Mouse (Mus musculus) gastrocnemius, postnatal 4 days (tissue): ENCODE data around the gene Tbx15. TPM values are rescaled to one million over a fixed set of nuclear protein-coding genes. Genes with fewer than 3 reads are reported as not detected.
A peak's percentile ranks its signal among the peaks of the same experiment; 100 is the strongest.

Experiments
- DNase-seq, 2 experiments: peaks; one replicate each; pipeline ENCODE4 v3.0.0; 2021 to 2022; ENCODE audit warnings: low spot score in 2 of 2, mixed read lengths in 2 of 2
- long read RNA-seq, 2 experiments: library from polyadenylated mRNA; stranded (forward); transcript quantifications; one replicate each; pipeline ENCODE4 v2.0.0; 2021
- total RNA-seq, 2 experiments: library from RNA; stranded (reverse); gene quantifications; 2 replicates each; pipeline ENCODE4 v1.2.3; 2021

Gene Tbx15
- 100 to 1,000 TPM; 111 to 117 TPM for total RNA-seq
- long read RNA-seq, experiment 1, transcript Tbx15-201 (8 exons, 3,566 nt) = major isoform, 144 of 184 reads
- long read RNA-seq, experiment 1, partial matches to known transcripts = 21 of 184 reads
- long read RNA-seq, experiment 1, other reads (novel, unspliced or antisense) = 19 of 184 reads
- long read RNA-seq, experiment 2, transcript Tbx15-201 (8 exons, 3,566 nt) = major isoform, 211 of 264 reads
- long read RNA-seq, experiment 2, partial matches to known transcripts = 24 of 264 reads
- long read RNA-seq, experiment 2, other reads (novel, unspliced or antisense) = 29 of 264 reads

DNA sequence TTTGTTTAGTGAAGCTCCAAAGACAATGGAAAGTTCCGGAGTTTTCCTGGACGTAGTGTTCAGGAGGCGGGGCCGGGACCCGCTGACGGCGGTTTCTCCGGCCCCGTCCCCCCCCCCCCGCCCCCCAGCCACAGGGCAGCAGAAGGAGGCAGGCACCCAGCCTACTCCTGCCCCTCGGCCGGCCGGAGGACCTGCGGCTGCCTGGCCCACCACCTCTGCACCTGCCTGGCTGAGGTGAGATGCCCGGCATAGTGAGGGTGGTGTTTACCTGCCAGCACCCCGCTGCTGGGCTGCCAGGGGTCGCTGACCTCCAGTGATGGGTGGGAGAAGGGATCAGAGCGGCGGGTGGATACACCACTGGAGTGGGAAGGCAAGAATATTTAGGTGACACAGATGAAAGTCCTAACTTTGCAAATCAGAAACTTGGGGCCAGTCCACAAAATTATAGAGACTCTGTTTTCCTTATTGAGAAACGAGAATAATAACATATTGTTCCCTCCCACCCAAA lies at the start of gene Tbx15:
Gene Tbx15, plus strand, starts transcription at position 169 of the 508 bp plus-strand sequence.
- DNase-seq = no peak

DNA sequence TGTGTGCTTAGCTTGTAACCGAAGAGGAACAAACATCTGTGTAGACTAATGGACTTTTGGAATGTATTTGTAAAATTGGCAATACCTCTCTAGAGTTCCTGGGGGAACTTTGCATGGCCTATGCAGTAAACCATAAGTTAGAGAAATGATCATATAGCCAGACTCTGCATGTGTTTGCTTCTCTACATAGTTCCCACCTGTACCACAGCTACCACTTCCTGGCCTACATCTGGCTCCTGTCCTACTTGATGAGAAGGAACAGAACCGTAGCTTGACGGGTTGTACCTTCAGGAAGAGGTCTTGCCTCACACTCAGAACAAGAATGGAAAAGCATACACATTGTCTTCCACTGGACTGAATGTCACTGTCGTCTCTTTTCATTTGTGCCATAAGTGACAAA lies 46.6 kb upstream of the Tbx15 start:
- no peak for DNase-seq

DNA sequence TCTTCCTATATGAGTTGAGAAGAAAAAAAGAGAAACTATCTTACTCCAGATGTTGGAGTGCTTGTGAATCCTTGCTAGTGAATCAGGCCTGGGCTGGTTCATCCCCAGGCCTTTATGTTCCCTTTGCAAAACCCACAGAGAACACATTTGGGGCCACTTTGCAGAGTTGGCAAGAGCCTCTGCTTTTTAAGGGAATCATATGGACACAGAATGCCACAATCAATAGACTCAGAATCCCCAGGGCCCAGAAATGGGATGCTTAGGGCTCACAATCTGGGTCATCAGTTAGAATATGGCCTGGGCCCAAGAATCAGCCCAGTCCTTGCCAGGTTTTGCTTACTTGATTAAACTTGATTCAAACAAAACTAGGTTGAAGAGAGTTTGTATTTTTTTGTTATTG lies 36.9 kb upstream of the Tbx15 start:
- no peak for DNase-seq

DNA sequence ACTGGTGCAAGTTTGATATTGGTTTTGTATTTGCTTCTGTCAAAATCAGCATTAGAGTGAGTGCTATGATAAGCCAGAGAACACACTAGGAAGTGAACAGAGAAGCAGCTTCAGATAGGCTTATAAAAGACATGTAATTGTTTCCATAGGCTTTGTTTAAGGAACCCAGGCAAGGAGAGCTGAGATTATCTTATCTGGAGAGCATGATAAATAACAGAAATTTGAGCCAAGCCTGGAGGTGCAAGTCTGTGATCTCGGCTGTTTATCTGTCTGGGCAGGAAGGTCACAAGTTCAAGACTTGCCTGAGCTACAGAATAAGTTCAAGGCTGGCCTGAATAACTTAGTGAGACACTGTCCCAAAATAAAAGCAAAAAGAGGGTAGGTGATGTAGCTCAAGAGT lies 31.8 kb upstream of the Tbx15 start:
- DNase-seq = no peak

DNA sequence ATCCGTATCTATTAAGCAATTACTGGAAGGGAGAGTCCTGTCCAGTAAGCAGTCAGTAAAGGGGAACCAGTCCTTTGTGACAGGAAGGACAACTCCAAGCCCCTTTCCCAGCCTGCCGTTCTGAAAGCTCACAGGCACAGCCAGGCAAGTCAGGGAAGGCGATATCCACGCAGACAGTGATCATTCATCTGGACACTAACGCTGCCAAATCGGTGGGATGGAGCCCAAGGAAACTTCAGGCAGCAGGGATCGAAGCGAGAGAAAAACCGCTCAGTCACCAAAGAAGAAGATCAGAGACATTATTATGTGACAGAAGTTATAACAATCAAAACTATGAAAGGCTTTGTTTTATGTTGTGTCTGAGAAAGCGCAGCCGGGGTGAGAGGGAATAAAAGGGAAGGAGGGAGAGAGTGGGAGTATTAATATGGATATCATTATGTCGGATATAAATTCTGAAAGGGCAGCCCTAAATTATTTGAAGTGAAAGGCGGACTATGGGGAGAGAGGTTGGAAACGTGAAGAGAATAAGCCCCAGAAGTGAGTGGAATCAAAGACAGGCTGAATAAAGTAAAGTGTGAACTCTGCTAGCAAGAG lies 29.0 kb upstream of the Tbx15 start:
- DNase-seq = peak in 1 of 2 experiments; percentile 24

DNA sequence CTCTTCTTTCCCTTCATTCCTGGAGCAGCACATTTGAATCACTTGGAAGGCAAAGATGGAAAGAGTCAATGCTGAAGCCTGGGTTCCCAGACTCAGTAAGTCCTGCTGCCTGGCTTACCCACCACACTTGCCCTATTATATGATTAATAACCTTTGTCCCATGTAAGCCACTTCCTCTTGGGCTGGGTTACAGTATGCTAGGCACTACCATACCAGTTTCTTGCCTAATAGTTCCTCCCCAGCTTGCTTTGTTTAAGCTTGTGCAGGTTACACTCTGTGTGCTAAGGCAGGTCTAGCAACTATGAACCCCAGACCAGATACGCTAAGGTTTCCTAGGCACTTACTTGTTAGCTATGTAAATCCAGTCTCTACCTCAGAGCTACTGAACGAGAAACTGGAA lies 12.4 kb upstream of the Tbx15 start:
- no peak for DNase-seq

DNA sequence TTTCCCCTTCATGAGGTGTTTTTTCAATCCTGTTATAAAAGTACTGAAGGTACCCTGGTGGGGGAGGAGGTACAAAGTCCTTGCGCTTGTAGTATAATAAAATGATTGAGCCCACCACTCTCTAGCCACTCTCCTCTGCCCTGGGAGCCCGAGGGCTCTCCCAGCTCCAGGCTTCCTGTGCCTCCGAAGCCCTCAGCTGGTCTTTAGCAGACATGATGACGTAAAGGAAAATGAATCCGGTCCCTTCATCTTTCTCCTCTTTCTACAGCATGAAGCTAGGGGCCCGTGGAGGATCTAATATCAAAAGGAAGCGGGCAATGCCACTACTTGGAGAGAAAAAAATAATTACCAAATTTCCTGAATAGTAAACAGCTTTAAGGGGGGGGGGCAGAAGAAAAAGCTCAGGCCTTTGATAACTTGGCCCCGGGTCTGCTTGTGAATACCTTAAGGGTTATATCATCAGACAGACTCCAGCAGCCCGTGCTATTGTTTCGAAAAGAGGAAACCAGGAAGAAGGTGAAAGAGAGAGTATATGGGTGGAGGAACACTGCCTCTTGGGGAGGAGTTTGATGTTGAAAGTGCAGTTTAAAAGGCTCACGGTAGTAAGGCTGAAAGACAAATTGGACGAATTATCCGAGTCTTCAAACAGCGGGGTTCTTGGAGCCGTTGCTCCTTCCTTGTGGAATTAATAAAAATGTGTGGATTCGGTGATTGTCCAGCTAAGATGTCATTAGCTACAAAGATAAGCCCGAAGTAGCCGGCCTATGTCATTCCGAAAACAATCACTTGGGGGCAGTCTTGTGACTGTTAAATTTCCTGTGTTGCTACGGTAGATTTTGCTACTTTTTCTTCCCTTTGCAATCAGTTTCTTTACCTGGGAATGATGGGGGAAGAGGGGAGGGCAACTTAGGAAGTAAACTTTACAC lies 6.5 kb upstream of the Tbx15 start:
- peak in 1 of 2 experiments; percentile 63 for DNase-seq

DNA sequence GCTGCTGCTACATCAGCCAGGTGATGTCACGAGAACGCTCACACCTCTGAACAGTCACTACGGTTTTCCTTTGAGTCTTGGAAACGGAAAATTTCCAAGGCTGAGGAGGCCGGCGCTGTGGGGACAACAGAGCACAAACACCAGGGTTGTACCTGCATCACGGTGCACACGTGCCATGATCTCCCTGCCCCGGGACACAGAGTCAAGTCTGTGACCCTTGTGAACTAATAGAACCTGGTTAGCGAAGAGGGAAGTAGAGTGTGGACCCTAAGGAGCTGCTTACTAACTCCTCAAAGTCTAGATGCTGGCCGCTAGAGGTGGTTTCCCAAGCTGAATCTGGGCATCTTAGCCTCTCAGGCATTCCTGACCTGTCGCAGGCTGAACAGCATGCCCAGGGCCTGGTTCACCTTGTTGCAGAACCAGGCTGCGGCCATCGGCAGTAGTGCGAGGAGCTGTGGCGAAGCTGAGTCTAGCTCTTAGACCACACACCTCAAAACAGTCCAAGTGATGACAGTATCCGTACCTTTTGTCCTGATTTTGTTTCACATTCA lies 5.8 kb upstream of the Tbx15 start:
- no peak for DNase-seq

DNA sequence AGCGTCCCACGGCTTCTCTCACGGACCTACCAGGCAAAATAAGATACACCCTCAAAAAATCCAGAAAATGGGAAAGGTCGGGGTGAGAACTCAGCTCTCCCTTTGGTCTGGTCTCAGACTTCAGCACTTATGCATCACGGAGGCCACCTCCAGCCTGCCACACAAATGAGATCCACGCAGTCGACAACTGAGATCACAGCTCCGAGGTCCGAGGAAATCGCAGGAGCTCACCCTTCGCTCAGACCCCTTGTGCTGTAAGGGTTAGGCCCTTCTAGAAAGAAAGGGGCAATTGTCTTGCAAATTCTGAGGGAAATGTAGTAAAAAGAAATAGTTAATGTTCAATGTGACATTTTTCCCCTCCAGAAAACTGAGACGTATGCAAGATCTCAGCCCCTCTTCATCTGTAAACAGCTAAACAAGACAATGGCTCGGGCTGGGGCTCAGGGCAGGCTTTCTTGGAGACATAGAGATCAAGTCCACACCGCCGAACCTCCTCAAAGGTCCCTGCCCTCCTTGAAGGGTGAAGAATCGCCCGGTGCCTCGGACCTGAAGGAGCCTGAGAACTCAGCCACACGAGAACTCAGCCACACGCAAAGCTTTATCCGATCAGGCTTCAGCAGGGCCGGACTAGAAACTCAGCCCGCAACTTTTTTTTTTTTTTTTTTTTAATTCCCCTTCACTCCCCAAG lies 4.9 kb upstream of the Tbx15 start:
- no peak for DNase-seq

DNA sequence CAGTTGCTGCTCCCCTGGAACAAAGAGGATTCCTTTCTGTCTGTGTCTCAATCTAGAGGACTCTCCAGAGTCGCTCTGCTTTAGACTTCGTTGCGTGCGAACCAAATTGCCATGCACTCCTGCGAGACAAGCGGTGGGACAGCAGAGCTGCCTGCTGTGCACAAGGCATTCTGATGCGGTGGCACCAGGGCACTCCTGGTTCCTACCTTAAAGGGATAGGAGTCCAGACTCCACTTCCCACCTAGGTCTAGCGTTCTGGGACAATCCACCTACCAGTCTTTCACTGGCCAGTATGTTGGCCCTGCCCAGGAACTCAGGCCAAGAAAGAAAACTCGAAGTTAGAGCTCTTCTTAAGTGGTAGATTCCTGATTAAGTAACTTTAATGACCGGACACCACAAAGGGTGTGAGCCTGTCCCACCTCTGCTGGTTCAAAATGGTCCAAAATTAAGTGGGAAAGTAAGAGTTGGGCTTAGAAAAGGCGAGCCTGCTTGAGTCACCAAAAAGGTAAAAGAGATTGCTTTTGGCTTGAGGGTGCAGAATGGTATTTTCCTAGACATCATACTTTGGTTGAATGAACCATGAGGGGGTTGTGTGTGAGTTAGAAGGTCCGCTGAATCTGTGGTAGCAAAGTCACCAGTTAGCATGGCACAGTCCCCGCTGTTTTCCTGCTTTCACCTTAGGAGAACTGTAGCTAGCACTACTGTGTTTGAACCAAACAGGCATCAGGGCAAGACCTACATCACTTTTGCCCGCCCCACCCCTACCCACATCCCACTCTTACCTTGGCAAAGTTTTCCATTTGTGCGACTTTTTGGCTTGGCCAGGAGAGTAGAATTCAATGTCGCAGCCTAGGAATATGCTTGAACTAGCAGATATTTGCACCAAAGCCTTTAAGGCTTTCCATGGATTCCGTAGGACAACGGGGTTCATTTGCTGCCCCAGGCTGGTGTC lies 4.1 kb upstream of the Tbx15 start:
- no peak for DNase-seq

DNA sequence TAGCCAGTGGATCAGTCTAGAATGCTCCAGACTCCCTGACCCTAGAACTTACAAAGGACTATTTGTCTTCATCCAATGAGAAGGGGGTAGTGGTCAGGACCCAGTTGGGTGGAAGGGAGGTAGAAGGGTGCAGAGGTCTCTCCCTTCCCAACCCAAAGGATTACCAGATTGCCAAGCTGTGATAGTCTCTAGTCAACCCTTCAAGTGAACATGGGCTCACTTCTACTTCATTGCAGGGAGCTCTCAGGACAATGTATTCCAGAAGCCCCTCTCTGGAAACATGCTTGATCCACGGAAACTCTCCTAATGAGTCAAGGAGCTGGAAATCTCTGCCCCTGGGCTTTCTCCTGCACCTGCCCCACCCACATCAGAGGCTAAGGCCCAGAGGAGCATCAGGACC lies 1.5 kb upstream of the Tbx15 start:
- no peak for DNase-seq

DNA sequence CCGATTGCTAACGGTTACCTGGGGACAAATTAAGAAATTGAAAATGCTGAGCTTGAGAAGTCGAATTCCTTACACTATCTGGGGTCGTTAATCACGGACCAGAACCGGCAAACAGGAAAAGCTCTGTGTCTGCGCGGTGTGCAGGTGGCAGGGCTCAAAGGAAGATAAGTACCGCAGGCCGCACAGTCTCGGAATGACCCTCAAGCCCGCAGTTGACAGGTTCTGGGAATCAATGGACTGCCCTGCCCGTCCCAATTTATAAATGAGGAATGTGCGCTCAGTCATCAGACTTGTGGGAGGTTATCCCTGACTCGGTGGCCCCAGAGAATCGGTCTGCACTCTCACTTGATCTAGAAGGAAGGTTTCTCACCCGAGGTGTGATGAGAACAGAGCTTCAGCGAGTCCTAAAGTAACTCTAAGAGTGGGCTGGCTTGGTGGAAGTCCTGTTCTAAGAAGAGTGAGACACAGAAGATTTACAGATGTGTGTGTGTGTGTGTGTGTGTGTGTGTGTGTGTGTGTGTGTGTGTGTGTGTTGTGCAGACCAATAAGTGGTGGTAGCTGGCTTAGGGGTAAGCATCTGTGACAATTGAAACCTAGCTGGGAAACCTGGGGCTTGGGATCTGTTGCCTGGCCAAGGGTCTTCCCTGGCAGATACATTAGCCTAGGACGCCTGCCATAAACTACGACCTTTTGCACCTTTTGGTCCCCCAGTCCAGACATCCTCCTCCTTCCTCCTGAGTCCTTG lies 708 bp upstream of the Tbx15 start:
- no peak for DNase-seq

DNA sequence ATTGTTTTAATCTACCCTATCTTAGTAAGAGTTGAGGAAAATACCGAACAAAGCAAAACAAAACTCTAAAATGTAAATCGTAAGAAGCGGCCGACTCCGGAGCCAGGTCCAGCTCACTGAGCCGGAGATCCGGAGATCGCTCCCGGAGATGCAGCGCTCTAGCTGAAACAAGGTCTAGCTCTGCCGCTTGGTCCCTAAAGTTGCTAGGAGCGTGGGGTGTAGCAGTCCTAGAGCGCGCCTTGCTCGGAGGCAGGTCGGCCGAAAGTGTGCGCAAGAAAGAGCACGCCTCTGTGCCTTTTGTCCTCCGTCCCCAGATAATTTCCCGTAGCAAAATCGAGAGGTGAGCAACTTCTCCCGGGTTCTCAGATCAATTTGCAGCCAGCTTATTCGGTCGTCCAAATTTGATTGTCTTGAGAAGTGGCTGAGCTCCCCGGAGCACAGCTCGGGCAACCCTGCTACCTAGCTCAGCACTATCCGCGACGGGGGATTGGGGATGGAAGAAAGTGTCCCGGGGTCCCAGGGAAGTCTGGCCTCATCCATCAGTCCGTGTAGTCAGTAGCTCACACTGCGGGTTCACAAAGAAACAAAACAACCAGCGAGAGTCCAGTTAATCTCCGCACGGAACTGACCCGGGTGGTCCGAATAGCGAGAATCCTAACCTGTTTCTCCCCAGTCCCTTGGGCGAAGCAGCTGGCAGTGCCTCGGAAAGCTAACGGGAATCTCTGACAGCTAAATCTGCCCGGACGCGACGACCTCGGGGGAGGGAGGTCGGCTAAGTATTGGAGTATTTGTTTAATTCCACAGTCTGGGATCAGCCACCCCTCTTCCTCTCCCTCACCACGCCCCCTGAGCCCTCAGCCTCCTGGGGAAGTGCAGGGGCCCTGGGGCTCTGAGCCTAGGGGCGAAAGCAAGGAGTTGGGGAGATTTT lies 894 bp downstream of the Tbx15 start:
- peak in 1 of 2 experiments; percentile 32 for DNase-seq

DNA sequence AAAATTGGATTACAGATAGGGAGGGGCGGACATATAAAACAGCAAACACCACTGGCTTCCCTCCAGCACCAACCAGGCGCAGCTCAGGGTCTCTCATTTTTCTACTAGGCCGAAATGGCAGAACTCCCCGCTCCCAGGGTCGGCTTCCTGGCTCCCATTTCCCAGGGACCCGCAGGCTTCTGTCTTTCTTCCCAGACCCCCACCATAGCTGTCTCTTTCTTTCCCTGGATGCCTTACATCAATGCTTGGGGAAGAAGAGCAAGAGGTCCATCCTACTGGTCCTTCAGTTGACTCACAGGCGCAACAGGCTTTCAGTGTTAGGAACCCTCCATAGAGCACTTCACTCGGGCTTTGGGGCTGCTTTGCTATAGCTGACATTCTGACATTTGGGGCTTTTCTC lies 2.3 kb downstream of the Tbx15 start:
- DNase-seq = no peak

DNA sequence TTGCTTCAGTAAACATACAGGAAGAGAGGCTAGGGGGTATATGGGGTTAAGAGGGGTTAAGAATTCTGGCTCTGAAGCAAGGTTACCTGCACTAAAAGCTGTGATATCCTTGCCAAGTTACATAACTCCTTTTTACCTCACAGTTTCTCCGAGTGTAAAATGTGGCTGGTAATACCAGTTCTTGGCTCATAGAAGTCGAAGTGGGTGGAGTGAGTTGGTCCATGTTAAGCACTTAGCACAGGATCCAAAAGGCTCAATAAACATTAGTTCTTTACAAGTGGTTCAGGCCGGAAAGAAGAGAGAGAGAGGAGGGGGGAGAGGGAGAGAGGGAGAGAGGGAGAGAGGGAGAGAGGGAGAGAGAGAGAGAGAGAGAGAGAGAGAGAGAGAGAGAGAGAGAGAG lies 5.2 kb downstream of the Tbx15 start:
- no peak for DNase-seq

DNA sequence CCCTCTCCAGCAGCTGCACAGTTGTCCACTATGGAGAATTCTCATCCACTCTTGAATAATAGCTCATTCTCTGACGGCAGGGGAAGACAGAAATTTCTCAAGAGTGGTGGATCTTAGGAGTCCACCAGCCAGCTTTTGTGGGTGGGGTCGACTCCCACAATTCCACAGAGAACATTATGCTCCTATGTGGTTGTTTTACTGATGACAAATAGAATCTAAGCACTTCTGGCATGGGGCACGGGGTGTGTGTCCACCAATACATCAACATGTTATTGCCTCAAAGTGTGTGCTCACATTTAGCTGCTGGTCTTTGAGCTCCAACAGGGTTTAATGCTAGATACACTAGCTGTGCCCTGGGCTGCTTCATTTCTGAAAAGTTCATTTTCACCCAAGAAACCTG lies 6.4 kb downstream of the Tbx15 start:
- no peak for DNase-seq

DNA sequence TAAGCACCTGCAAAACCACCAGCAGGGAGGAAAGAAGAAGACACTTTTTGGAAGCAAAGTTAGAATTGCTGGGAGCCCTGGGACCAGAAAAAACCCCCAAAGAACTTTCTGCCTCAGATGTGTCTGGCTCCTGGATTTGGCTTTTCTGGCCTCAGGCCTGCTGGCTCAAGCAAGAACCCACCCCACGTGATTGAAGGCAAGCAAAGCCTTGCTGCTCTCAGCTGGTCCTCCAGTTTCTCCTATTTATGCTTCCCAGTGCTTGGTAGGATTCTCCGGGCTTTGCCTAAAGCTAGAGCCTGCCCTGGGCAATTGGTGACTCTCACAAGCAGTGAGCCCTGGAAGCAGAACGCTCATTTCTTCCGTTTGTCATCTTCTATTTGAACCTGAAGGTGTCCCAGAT lies 7.4 kb downstream of the Tbx15 start:
- peak in 1 of 2 experiments; percentile 50 for DNase-seq
